Mouse (Mus musculus): Measurements from ENCODE around the gene Taf9. TPM values are rescaled to one million over a fixed set of nuclear protein-coding genes. Genes with fewer than 3 reads are reported as not detected.

The Taf9 gene
- polyA plus RNA-seq, 1 experiment, result 43.3 TPM

- TF ChIP-seq GATA1 (IDR thresholded peaks at IDR 0.05; ENCODE audit: low read length), result no peak
These were observed 3.2 kb upstream of the Taf9 start for GRCm38 (mm10) chr13:100648223-100648622.

DNA sequence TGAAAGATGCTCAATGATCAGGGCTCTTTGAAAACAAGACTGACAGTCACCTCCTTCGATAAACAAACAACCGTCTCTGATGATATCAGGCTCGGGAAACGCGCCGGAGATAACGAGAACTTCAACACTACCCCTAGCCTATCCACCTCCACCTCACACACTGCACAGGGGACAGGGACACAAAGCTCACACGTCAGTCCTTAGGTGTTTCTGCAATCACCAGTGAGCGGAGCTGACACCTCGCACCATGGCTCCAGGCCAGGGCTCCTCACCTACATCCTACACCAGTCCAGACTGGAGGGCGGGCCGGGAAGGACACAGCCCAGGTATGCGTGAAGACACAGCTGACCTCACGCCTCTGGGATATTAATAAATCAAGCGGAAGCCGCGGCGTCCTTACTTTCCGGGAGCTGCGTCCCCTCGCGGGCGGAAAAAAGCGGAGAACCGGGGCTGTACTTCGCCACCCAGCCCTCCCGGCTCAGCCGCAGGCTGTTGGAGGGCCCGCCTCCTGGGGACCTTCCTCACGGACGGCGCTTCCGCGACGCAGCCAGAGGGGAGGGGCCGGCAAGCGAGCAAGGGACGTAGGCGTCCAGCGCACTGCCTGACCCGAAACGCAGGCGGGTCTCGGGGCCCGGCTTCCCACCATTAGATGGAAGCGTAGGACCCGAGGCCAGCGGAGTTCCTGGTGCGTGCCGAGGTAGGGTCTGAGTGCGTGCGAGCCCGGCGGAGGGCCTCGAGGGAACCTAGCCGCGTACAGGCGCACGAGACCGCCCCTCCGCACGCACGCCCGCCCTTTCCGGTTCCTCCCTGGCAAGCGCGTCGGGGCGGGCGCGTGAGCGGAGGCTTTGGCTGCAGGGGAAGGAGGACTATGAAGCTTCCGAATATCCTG is 585 bp upstream of the Taf9 start, which contains the start of the genes Ak6 and Rad17:
TSS of gene Ak6 (plus strand) at position 430 of the 889 bp plus-strand sequence.
TSS of gene Rad17 (minus strand) at position 502 of the 889 bp plus-strand sequence.
- TF ChIP-seq GATA1 (IDR thresholded peaks at IDR 0.05; ENCODE audit: low read length), result no peak

- no peak for TF ChIP-seq GATA1 (IDR thresholded peaks at IDR 0.05; ENCODE audit: low read length)
These were observed 6.7 kb downstream of the Taf9 start for GRCm38 (mm10) chr13:100658091-100658490.

DNA sequence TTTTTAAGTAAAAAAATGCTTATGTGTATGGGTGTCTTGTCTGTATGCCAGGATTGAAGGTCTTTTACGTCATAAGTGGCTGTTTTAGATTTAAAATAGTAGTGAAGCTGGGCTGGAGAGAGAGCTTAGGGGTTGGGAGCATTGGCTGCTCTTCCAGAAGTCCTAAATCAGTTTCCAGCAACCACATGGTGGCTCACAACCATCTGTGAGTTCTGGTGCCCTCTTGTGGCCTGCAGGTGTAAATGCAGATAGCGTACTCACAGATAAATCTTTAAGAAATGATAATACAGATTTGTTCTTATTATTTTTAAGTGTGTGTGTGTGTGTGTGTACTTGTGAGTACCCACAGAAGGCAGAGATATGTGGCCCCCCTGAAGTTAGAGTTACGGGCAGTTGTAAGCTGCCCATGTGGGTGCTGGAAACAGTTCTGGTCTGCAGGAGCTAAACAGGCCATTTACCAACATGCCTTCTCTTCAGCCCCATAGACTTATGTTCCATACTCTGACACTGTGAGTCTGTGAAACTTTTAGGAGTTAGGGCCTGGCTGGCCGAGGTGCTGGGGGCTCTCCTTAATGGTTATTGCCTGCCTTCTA is 8.6 kb downstream of the Taf9 start:
- no peak for TF ChIP-seq GATA1 (IDR thresholded peaks at IDR 0.05; ENCODE audit: low read length)

DNA sequence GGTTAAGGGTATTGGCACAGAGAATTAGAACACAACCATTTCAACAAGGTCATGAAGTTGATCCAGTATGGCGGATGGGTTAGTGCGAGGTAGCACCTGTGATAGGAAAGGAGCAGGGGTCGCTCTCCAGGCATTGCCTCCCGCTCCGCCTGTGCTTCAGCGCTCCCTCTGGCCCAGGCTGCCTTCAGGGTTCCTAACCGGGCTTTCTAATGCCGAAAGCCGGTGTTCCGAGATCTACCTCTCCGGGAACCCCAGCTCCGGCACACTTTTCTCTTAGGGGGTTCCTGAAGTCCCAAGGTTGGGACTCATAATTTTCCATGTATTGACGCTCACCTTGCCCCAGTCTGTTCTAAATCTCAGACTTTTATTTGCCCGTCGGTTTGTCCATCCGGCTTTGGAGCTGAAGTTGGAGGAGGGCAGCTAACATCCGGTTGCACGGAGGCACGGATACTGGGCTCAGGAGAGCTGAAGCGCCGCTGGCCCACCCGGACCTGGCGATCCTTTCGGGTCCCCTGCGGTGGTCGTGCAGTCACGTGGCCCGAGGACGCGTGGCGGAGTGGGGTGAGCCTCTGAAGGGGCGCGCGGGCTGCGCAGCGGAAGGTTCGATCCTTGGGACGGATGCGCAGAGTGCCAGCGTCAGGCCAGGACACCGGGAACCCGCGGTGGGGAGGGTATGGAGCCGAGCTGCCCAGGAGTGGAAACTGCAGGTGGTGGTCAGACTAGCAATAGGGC is 18.1 kb downstream of the Taf9 start, which contains the start of gene Ccdc125:
TSS of gene Ccdc125 (plus strand) at position 427 of the 732 bp plus-strand sequence.
- TF ChIP-seq GATA1 (IDR thresholded peaks at IDR 0.05; ENCODE audit: low read length), result no peak

- no peak for TF ChIP-seq GATA1 (IDR thresholded peaks at IDR 0.05; ENCODE audit: low read length)
These were observed 18.9 kb downstream of the Taf9 start for GRCm38 (mm10) chr13:100670181-100670741.

- TF ChIP-seq GATA1 (IDR thresholded peaks at IDR 0.05; ENCODE audit: low read length), result no peak
These were observed 24.7 kb downstream of the Taf9 start for GRCm38 (mm10) chr13:100675936-100676635.

- TF ChIP-seq GATA1 (IDR thresholded peaks at IDR 0.05; ENCODE audit: low read length), result no peak
These were observed 30.2 kb downstream of the Taf9 start for GRCm38 (mm10) chr13:100681615-100682014.

- no peak for TF ChIP-seq GATA1 (IDR thresholded peaks at IDR 0.05; ENCODE audit: low read length)
These were observed 31.5 kb downstream of the Taf9 start for GRCm38 (mm10) chr13:100682837-100683236.

GRCm38 (mm10) chr13:100684355-100684754 is 33.0 kb downstream of the Taf9 start:
- no peak for TF ChIP-seq GATA1 (IDR thresholded peaks at IDR 0.05; ENCODE audit: low read length)

DNA sequence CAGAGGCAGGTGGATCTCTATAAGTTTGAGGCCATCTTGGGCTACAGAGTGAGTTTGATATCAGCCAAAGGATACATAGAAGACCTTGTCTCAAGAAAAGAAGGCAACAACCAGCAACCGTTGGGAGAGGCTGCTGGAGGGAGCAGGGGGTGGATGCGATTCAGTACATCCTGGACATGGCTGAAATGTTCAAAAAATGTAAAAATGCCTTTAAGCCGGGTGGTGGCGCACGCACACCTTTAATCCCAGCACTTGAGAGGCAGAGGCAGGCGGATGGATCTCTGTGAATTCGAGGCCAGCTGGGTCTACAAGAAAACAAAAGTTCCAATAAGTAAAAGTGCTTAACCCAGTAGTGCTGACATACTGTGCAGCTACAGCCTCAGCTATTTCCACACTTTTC is 36.1 kb downstream of the Taf9 start:
- no peak for TF ChIP-seq GATA1 (IDR thresholded peaks at IDR 0.05; ENCODE audit: low read length)

DNA sequence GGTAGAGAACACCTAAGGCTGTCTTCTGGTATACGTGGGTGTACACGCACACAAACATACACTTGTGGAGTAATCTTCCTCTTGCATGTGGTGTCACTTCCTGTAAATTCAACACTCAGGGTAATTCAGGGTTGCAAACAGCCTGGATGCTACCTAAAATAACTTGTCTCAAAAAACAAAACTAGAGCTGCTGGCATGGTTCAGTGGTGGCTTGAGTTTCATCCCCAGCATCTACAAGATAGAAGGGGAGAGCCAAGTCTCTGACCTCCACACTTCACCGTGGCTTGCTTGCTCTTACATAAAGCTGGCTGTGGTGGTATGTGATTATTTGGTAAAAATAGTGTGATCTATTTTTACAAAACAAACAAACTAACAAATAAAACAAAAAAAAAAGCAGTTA is 46.2 kb downstream of the Taf9 start:
- no peak for TF ChIP-seq GATA1 (IDR thresholded peaks at IDR 0.05; ENCODE audit: low read length)

- no peak for TF ChIP-seq GATA1 (IDR thresholded peaks at IDR 0.05; ENCODE audit: low read length)
These were observed 47.5 kb downstream of the Taf9 start for GRCm38 (mm10) chr13:100698866-100699265.

- TF ChIP-seq GATA1 (IDR thresholded peaks at IDR 0.05; ENCODE audit: low read length), result no peak
These were observed 52.1 kb downstream of the Taf9 start for GRCm38 (mm10) chr13:100703468-100703867.

Other genes with a start within 250 kb of the Taf9 start
- not detected in 2 replicates for gene Naip1, start 198.7 kb upstream of the Taf9 start, polyA plus RNA-seq (2012)
- gene Gtf2h2, start 159.0 kb upstream of the Taf9 start, polyA plus RNA-seq (2012), result 40.4 and 50.5 TPM in 2 replicates
- 0.41 and 0.57 TPM in 2 replicates for gene Ocln, start 98.9 kb upstream of the Taf9 start, polyA plus RNA-seq (2012)
- gene Marveld2, start 34.6 kb upstream of the Taf9 start, polyA plus RNA-seq (2012), result 0.31 and 0.33 TPM in 2 replicates
- gene Ak6, start 600 bp upstream of the Taf9 start, polyA plus RNA-seq (2012), result 44.5 and 50.5 TPM in 2 replicates
- 10.8 and 15.3 TPM in 2 replicates for gene Rad17, start 528 bp upstream of the Taf9 start, polyA plus RNA-seq (2012)
- gene Ccdc125, start 18.1 kb downstream of the Taf9 start, polyA plus RNA-seq (2012), result not detected in 2 replicates
- gene Cdk7, start 79.4 kb downstream of the Taf9 start, polyA plus RNA-seq (2012), result 3.4 and 25.0 TPM in 2 replicates
- 153 and 198 TPM in 2 replicates for gene Mrps36, start 93.1 kb downstream of the Taf9 start, polyA plus RNA-seq (2012)
- gene Cenph, start 124.3 kb downstream of the Taf9 start, polyA plus RNA-seq (2012), result 30.5 and 38.1 TPM in 2 replicates
- gene Ccnb1, start 135.0 kb downstream of the Taf9 start, polyA plus RNA-seq (2012), result 2.5 and 4.6 TPM in 2 replicates
- gene Slc30a5, start 181.8 kb downstream of the Taf9 start, polyA plus RNA-seq (2012), result 7.3 and 11.4 TPM in 2 replicates